Mouse (Mus musculus) lung, postnatal 0 days (tissue): ENCODE measurements at regions not wholly inside any gene's neighbourhood (a gene's known extent, or its start where the extent isn't known, plus 50 kb on each side); places are given as distances from the start of the nearest gene placed in this dataset.
A peak's percentile ranks its signal among the peaks of the same experiment; 100 is the strongest.

Experiments used
- ATAC-seq: fragments of 200-750 bp; cut with Nextera tagmentation; 2 replicates; pipeline ENCODE4 v1.8.0; 2017; ENCODE audit warnings: moderate library complexity
- DNase-seq: peaks from one replicate; pipeline ENCODE4 v3.0.0-alpha.2; 2016; ENCODE audit warnings: low spot score
- H3K27ac ChIP-seq: fragments of 300-500 bp; sonication (generic); 2 replicates; pipeline ENCODE4 v1.5.1; 2014; ENCODE audit warnings: antibody characterized with exemption, mild to moderate bottlenecking, low read length, mixed read lengths
- H3K27me3 ChIP-seq: fragments of 300-500 bp; sonication (generic); replicated peaks from 2 replicates; pipeline ENCODE4 v1.6.1; 2014; ENCODE audit warnings: low read length, mixed read lengths; ENCODE audit not compliant: insufficient read depth
- H3K36me3 ChIP-seq: fragments of 300-500 bp; sonication (generic); 2 replicates; pipeline ENCODE4 v1.6.1; 2014; ENCODE audit warnings: low read length, mixed read lengths; ENCODE audit not compliant: insufficient read depth
- H3K4me1 ChIP-seq: fragments of 300-500 bp; sonication (generic); 2 replicates; pipeline ENCODE4 v1.6.1; 2014; ENCODE audit warnings: antibody characterized with exemption, low read depth, low read length, mixed read lengths; ENCODE audit not compliant: insufficient read depth
- H3K4me2 ChIP-seq: fragments of 300-500 bp; sonication (generic); replicated peaks from 2 replicates; pipeline ENCODE4 v1.6.1; 2014; ENCODE audit warnings: low read depth, mild to moderate bottlenecking, low read length, moderate library complexity, mixed read lengths
- H3K4me3 ChIP-seq: fragments of 300-500 bp; sonication (generic); 2 replicates; pipeline ENCODE4 v1.5.1; 2014; ENCODE audit warnings: low read depth, low read length
- H3K9ac ChIP-seq: fragments of 300-500 bp; sonication (generic); replicated peaks from 2 replicates; pipeline ENCODE4 v1.6.1; 2014; ENCODE audit warnings: low read depth, mild to moderate bottlenecking
- H3K9me3 ChIP-seq: fragments of 300-500 bp; sonication (generic); 2 replicates; pipeline ENCODE4 v1.6.1; 2016; ENCODE audit warnings: low read length, mixed read lengths
- CTCF ChIP-seq: IDR thresholded peaks from 2 replicates; pipeline ENCODE4 v1.5.1; 2016; ENCODE audit warnings: antibody characterized with exemption, mild to moderate bottlenecking
- EP300 ChIP-seq: IDR thresholded peaks from 2 replicates; pipeline ENCODE4 v1.6.1; 2016; ENCODE audit warnings: antibody characterized with exemption, mild to moderate bottlenecking, control low read depth
- WGBS: fragments of 180-500 bp; shearing (Covaris S2); extraction: QIAGEN DNeasy Blood & Tissue Kit; methylation state at CpG from one replicate; pipeline ENCODE4 v1.1.7; 2014; 5-methylcytosine and 5-hydroxymethylcytosine counted together

GRCm38 (mm10) chr9:120685961-120686360 lies 114.7 kb downstream of the Rpl14 start:
- Histone ChIP-seq H3K27ac (no peak overlapping the region), H3K27me3 (no peaks in the 10 kb centered on the region), H3K4me3 (no peak overlapping the region), H3K36me3 (no peaks in the 10 kb centered on the region), H3K4me2 (no peak overlapping the region), H3K9ac (no peak overlapping the region), H3K4me1 (no peaks in the 10 kb centered on the region), H3K9me3 (no peaks in the 10 kb centered on the region)
- WGBS = 17% methylated on average over 6 of the region's 7 CpGs
- no peak for TF ChIP-seq EP300
- TF ChIP-seq CTCF = no peak
- DNase-seq (no peak), ATAC-seq (no peak)

GRCm38 (mm10) chr9:120689025-120689424 lies 117.8 kb downstream of the Rpl14 start:
- Histone ChIP-seq H3K27me3 (no peaks in the 10 kb centered on the region), H3K27ac (no peak overlapping the region), H3K4me3 (no peak overlapping the region), H3K36me3 (no peaks in the 10 kb centered on the region), H3K9ac (no peak overlapping the region), H3K4me1 (0 out of 2 replicates have a peak, but pooled peaks cover 5% of the 10 kb centered on the region), H3K4me2 (no peak overlapping the region), H3K9me3 (no peaks in the 10 kb centered on the region)
- TF ChIP-seq EP300 = no peak
- WGBS = 85% methylated on average over 11 of the region's 11 CpGs
- no peak for ATAC-seq
- no peak for DNase-seq

DNA sequence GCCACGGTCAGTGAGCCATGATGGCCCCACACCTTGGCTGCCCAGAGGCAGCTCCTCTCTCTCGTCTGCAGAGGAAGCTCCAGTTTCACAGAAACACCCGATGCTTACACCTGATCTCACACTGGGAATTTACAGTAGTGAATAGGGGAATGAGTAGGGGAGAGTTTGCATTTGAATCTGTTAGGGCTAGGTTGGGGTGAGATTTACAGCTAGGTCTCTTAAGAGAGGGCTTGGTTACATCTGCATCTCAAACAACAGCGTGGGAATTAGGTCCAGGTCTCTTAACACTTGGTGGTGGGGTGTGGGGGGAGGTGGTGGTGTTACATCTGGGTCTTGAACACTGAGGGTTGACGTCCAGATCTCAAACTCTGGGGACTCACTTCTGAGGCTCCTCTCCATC lies 119.3 kb downstream of the Rpl14 start:
- ATAC-seq = no peak
- TF ChIP-seq CTCF = no peak
- TF ChIP-seq EP300 = no peak
- no peaks in the 10 kb centered on the region for H3K9me3 ChIP-seq
- no peaks in the 10 kb centered on the region for H3K36me3 ChIP-seq
- H3K4me3 ChIP-seq = no peak overlapping the region
- no peak overlapping the region; the same call in 1 of the 2 replicates for H3K4me2 ChIP-seq
- DNase-seq = no peak
- 0 out of 2 replicates have a peak, but pooled peaks cover 5% of the 10 kb centered on the region for H3K4me1 ChIP-seq
- peak overlapping the region; percentile 80 for H3K27ac ChIP-seq
- H3K9ac ChIP-seq = no peak overlapping the region
- WGBS = 42% methylated on average over 5 of the region's 5 CpGs
- no peaks in the 10 kb centered on the region for H3K27me3 ChIP-seq

GRCm38 (mm10) chr9:120690961-120691941 lies 120.0 kb downstream of the Rpl14 start:
- TF ChIP-seq CTCF (peak; percentile 67), EP300 (no peak; the same call in 1 of the 2 replicates)
- Histone ChIP-seq H3K4me2 (peak overlapping the region; percentile 38), H3K27me3 (no peaks in the 10 kb centered on the region), H3K4me1 (0 out of 2 replicates have a peak, but pooled peaks cover 5% of the 10 kb centered on the region), H3K27ac (peak overlapping the region; percentile 80), H3K9ac (no peak overlapping the region), H3K36me3 (no peaks in the 10 kb centered on the region), H3K4me3 (no peak overlapping the region), H3K9me3 (no peaks in the 10 kb centered on the region)
- 4% methylated on average over 29 of the region's 30 CpGs for WGBS
- ATAC-seq = peak; percentile 92
- peak; percentile 92 for DNase-seq

DNA sequence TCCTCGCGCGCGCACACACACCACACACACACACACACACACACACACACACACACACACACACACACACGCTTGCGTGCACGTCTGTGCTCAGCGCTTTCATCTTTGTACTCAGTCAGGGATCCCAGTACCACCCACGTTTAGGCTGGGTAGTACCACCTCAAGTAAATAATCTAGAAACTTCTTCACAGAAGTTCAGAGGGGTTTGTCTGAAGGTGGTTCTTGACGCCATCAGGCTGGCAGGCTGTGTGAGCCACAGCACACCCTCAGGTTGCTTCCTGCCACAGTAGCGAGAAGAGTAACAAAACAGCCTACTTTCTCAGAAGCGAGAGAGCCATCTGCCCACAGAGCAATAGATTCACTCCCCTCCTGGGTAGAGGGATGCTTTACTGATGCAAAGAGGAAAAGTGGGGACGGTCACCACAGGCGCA lies 120.7 kb downstream of the Rpl14 start:
- Histone ChIP-seq H3K36me3 (no peaks in the 10 kb centered on the region), H3K4me1 (0 out of 2 replicates have a peak, but pooled peaks cover 5% of the 10 kb centered on the region), H3K9ac (no peak overlapping the region), H3K27me3 (no peaks in the 10 kb centered on the region), H3K4me3 (no peak overlapping the region), H3K9me3 (no peaks in the 10 kb centered on the region), H3K4me2 (peak overlapping the region; percentile 38), H3K27ac (peak overlapping the region; percentile 80)
- DNase-seq (no peak), ATAC-seq (no peak; the same call in 1 of the 2 replicates)
- no peak for TF ChIP-seq CTCF
- TF ChIP-seq EP300 = no peak
- 29% methylated on average over 10 of the region's 14 CpGs for WGBS

DNA sequence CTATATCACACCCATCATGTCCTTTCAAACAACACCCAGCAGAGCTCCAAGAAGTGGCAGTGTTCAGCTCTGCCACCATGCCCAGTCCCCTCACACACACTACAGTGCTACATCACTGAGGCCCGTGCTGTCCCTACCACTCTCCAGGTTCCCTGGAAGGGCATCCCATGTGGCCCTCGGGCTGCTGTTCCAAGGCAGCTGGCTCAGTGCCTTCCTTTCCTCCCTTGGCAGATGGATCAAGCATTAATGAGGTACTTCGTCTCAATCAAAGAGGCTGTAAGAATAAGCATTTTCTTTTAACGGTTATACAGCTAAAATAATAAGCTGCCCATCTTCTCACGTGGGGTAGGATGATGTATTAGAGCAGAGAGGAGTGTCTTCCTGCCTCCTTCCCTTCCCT lies 123.2 kb downstream of the Rpl14 start:
- no peak for ATAC-seq
- Histone ChIP-seq H3K4me2 (no peak overlapping the region), H3K9ac (no peak overlapping the region), H3K4me1 (0 out of 2 replicates have a peak, but pooled peaks cover 5% of the 10 kb centered on the region), H3K27me3 (no peaks in the 10 kb centered on the region), H3K9me3 (no peaks in the 10 kb centered on the region), H3K4me3 (no peak overlapping the region), H3K27ac (no peak overlapping the region), H3K36me3 (no peaks in the 10 kb centered on the region)
- DNase-seq = no peak
- TF ChIP-seq CTCF (no peak), EP300 (no peak)
- WGBS = 54% methylated on average over 5 of the region's 5 CpGs
